In genomic region chr16:35939690-35940089, GRCm38 (mm10) we compare ENCODE assay signal across 8 mouse cellular contexts. TPM values are rescaled to one million over a fixed set of nuclear protein-coding genes. Genes with fewer than 3 reads are reported as not detected.
DNase-seq lines count a peak whose midpoint lies in the region; ATAC-seq lines count a peak whose summit lies in the region.

No protein-coding gene starts in this region.

- peak overlapping the region; percentile 79 for H3K4me2 ChIP-seq in hindbrain, embryonic 14.5 days (replicated peaks)

- H3K9me3 ChIP-seq in hindbrain, embryonic 14.5 days (ENCODE audit: control insufficient read depth, low read length): no peaks in the 10 kb centered on the region

- peaks cover 28% of the 10 kb centered on the region; the same call in 1 of the 2 replicates for H3K27me3 ChIP-seq in hindbrain, embryonic 14.5 days (ENCODE audit: control insufficient read depth, insufficient read depth, low read length)

- no peaks in the 10 kb centered on the region for H3K4me1 ChIP-seq in hindbrain, embryonic 14.5 days (replicated peaks; ENCODE audit: control insufficient read depth, insufficient read depth, low read length)

- no peak overlapping the region for H3K9ac ChIP-seq in hindbrain, embryonic 14.5 days

- ATAC-seq in hindbrain, embryonic 14.5 days (ENCODE audit: low FRiP score): no peak

- DNase-seq in R1 (ENCODE audit: low read depth, low spot score): peak; percentile 85
- DNase-seq in cerebellum, postnatal 25 days: peak; percentile 64 to 81
- DNase-seq in frontal cortex, postnatal 25 days (ENCODE audit: low spot score in 2 of 2): peak; percentile 49 to 64
- DNase-seq in hindbrain, embryonic 14.5 days (ENCODE audit: low spot score): peak; percentile 64
- peak; percentile 41 to 73 for DNase-seq in layer of hippocampus, postnatal 25 days (ENCODE audit: extremely low spot score in 1 of 2, low spot score in 1 of 2)
- DNase-seq in lung, postnatal 14 days: peak; percentile 90
- peak; percentile 78 for DNase-seq in retina, embryonic 14.5 days (ENCODE audit: low spot score)
- DNase-seq in thymus, postnatal 36 days: peak; percentile 85 to 88

- H3K36me3 ChIP-seq in hindbrain, embryonic 14.5 days (replicated peaks; ENCODE audit: control insufficient read depth, insufficient read depth): no peaks in the 10 kb centered on the region

- H3K27ac ChIP-seq in hindbrain, embryonic 14.5 days: no peak overlapping the region

- peak overlapping the region; percentile 42 for H3K4me3 ChIP-seq in hindbrain, embryonic 14.5 days (replicated peaks; ENCODE audit: low read length)

- WGBS in hindbrain, embryonic 14.5 days: 19% methylated on average over 9 of the region's 9 CpGs

RNA-seq across cellular contexts. Expression of gene Dtx3l, which starts 0.7 kb away (rescaled TPM):
- polyA plus RNA-seq in hindbrain, embryonic 14.5 days (2014; fragmentation: Nextera tagmentation; extraction: Ambion mirVana): 1.2 and 1.7 TPM in 2 replicates
- total RNA-seq in layer of hippocampus, postnatal 25 days (2021): 1 to 10 TPM; 4.2 to 4.5 TPM

RNA-seq across cellular contexts. Expression of gene Parp9, which starts 1.4 kb away (rescaled TPM):
- polyA plus RNA-seq in hindbrain, embryonic 14.5 days (2014; fragmentation: Nextera tagmentation; extraction: Ambion mirVana): 2.2 and 2.6 TPM in 2 replicates
- total RNA-seq in layer of hippocampus, postnatal 25 days (2021): 1 to 10 TPM; 2.6 to 3.5 TPM

RNA-seq across cellular contexts. Expression of gene Kpna1, which starts 38.9 kb away (rescaled TPM):
- 90.4 and 105 TPM in 2 replicates for polyA plus RNA-seq in hindbrain, embryonic 14.5 days (2014; fragmentation: Nextera tagmentation; extraction: Ambion mirVana)
- total RNA-seq in layer of hippocampus, postnatal 25 days (2021): 100 to 1,000 TPM; 125 to 138 TPM
